Mouse (Mus musculus) adrenal gland, postnatal 10 days (tissue): Measurements from ENCODE around the gene Wfdc5. TPM values are rescaled to one million over a fixed set of nuclear protein-coding genes. Genes with fewer than 3 reads are reported as not detected.
A peak's percentile ranks its signal among the peaks of the same experiment; 100 is the strongest.

ENCODE experiments used
- DNase-seq: peaks from one replicate; pipeline ENCODE4 v3.0.0; 2021; ENCODE audit warnings: mixed read lengths
- total RNA-seq, 2 experiments: library from RNA; stranded (reverse); gene quantifications; 2 replicates each; pipeline ENCODE4 v1.2.3; 2021

The Wfdc5 gene
- total RNA-seq, 2 experiments from 2014 or later, result not detected

DNA sequence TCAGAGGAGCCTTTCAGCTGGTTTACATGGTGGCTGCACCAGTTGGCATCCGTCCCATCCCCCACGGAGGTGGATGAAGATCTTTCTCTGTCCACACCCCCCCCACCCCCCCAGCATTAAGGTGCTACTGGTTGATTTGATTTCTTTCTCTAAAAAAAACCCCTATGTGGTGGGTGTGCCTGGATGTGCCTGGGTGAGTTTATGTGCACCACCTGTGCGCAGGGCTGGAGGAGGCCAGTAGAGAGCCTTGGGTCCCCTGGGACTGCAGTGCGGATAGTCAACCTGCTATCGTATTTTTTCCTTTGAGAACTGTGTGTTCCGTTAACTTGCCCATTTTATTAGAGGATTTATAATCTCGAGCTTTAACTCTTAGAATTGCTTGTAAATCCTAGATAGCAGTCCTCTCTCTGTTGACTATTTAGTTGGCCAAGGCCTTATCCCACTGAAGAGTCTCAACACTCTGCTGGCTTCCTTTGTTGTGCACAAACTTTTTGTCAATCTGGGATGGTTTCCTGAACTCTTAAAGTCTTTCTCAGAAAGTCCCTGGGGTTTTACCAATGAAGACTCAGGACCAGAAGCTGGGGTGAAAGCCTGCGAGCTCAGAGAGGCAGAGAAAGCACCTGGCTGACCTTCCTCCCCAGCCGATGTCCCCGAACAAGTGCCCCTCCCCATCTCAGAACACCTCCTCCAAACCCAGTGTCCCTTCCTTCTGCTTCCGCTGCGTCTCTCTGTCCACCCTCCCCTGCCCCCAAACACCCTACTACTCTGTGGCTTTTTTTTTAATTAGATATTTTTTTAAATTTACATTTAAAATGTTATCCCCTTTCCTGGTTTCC lies 53.7 kb downstream of the Wfdc5 start:
- no peak for DNase-seq

DNA sequence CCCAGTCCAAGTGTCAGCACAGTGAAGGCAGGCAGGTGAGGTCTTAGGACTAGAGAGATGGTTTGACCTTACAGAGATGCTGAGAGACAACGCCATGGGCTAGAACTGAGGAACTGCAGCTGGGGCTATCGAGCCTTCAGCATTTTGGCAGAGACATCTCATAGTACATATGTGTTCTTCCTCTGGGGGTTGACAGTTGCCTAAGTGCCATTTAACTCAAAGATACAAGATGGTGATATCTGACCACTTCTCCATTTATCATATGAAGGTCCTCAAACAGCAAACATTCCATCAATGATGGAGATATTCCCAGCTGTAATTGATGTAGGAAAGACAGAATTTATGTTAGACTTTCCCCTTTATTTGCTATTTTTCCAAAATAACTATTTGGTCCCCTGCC lies 55.2 kb downstream of the Wfdc5 start:
- no peak for DNase-seq

DNA sequence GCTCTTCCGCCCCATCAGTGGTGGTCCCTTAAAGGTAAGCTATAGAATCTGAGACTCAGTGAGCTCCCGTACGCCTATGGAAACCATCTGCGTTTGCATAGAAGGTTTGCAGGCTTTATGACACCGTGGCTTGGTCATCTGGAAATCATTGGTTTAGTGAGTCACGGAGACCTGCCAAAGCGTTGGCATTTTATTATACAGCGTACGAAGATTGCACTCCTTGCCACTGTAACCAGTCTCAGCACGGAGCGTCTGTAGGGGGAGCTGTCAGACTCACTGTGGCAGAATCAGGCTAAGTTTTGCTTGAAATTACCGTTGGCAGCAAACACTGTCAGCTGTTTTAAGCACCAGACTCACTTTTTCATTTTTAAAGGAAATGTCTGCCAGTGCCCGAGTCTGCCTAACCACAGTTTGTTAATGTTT lies 56.0 kb downstream of the Wfdc5 start:
- DNase-seq, result peak; percentile 31

Other genes with a start within 250 kb of the Wfdc5 start
- 100 to 1,000 TPM; 248 to 255 TPM for gene Ywhab, start 187.8 kb downstream of the Wfdc5 start, total RNA-seq
- 1 to 10 TPM; 1.9 to 2.5 TPM for gene Pabpc1l, start 157.3 kb downstream of the Wfdc5 start, total RNA-seq
- 10 to 100 TPM; 27.9 to 30.1 TPM for gene Stk4, start 112.4 kb downstream of the Wfdc5 start, total RNA-seq
- 10 to 100 TPM; 24.6 to 29.5 TPM for gene Tomm34, start 111.6 kb downstream of the Wfdc5 start, total RNA-seq
- gene Kcns1, start 11.6 kb downstream of the Wfdc5 start, total RNA-seq, result under 1 TPM; 0.09 to 0.15 TPM
- not detected for gene Wfdc12, start 7.9 kb upstream of the Wfdc5 start, total RNA-seq
- not detected for gene Wfdc15a, start 17.4 kb upstream of the Wfdc5 start, total RNA-seq
- not detected for gene Wfdc15b, start 38.9 kb upstream of the Wfdc5 start, total RNA-seq
- gene Svs2, start 55.7 kb upstream of the Wfdc5 start, total RNA-seq, result not detected
- not detected for gene Svs3b, start 73.9 kb upstream of the Wfdc5 start, total RNA-seq
- not detected for gene Svs4, start 95.7 kb upstream of the Wfdc5 start, total RNA-seq
- not detected for gene Svs3a, start 106.5 kb upstream of the Wfdc5 start, total RNA-seq
- not detected for gene Svs6, start 134.0 kb upstream of the Wfdc5 start, total RNA-seq
- under 1 TPM in 1 of 2 experiments, not detected in 1; 0.45 TPM for gene Svs5, start 150.0 kb upstream of the Wfdc5 start, total RNA-seq
- 10 to 100 TPM in 1 of 2 experiments, 1 to 10 TPM in 1; 9.1 to 13.2 TPM for gene Slpi, start 206.4 kb upstream of the Wfdc5 start, total RNA-seq
- under 1 TPM in 1 of 2 experiments, not detected in 1; 0.15 TPM for gene Rbpjl, start 220.4 kb upstream of the Wfdc5 start, total RNA-seq
- gene Matn4, start 222.4 kb upstream of the Wfdc5 start, total RNA-seq, result 1 to 10 TPM; 2.3 to 2.7 TPM